Mouse (Mus musculus) heart, embryonic 10.5 days (tissue): ENCODE results near the gene Rfx8. TPM values are rescaled to one million over a fixed set of nuclear protein-coding genes. Genes with fewer than 3 reads are reported as not detected.

Experiments
- DNase-seq: peaks from one replicate; pipeline ENCODE4 v3.0.0-alpha.2; 2017; ENCODE audit warnings: low spot score
- H3K27ac ChIP-seq: fragments of 300-500 bp; sonication (generic); 2 replicates; pipeline ENCODE4 v1.5.1; 2016; ENCODE audit warnings: mild to moderate bottlenecking
- H3K27me3 ChIP-seq: fragments of 300-500 bp; sonication (generic); 2 replicates; pipeline ENCODE4 v1.6.1; 2016; ENCODE audit warnings: mild to moderate bottlenecking; ENCODE audit not compliant: poor library complexity, insufficient read depth, severe bottlenecking
- H3K36me3 ChIP-seq: fragments of 300-500 bp; sonication (generic); 2 replicates; pipeline ENCODE4 v1.6.1; 2016; ENCODE audit warnings: mild to moderate bottlenecking, moderate library complexity
- H3K4me1 ChIP-seq: fragments of 300-500 bp; sonication (generic); 2 replicates; pipeline ENCODE4 v1.6.1; 2016; ENCODE audit warnings: mild to moderate bottlenecking
- H3K4me3 ChIP-seq: fragments of 300-500 bp; sonication (generic); 2 replicates; pipeline ENCODE4 v1.5.1; 2016; ENCODE audit warnings: mild to moderate bottlenecking, moderate library complexity
- H3K9me3 ChIP-seq: fragments of 300-500 bp; sonication (generic); 2 replicates; pipeline ENCODE4 v1.6.1; 2016; ENCODE audit warnings: mild to moderate bottlenecking, moderate library complexity
- whole genome bisulfite sequencing: fragments of 180-500 bp; shearing (Covaris S2); methylation state at CpG from one replicate; pipeline ENCODE4 v1.1.7; 2016; 5-methylcytosine and 5-hydroxymethylcytosine counted together
- polyA plus RNA-seq: library from polyadenylated mRNA; unstranded; fragments of >200 nt; fragmentation: Nextera tagmentation; extraction: Ambion mirVana; gene quantifications from 2 replicates; pipeline ENCODE4 v1.2.1, GENCODE M21; 2016

Rfx8 gene
- polyA plus RNA-seq, 1 experiment from 2014 or later = 0.73 TPM

DNA sequence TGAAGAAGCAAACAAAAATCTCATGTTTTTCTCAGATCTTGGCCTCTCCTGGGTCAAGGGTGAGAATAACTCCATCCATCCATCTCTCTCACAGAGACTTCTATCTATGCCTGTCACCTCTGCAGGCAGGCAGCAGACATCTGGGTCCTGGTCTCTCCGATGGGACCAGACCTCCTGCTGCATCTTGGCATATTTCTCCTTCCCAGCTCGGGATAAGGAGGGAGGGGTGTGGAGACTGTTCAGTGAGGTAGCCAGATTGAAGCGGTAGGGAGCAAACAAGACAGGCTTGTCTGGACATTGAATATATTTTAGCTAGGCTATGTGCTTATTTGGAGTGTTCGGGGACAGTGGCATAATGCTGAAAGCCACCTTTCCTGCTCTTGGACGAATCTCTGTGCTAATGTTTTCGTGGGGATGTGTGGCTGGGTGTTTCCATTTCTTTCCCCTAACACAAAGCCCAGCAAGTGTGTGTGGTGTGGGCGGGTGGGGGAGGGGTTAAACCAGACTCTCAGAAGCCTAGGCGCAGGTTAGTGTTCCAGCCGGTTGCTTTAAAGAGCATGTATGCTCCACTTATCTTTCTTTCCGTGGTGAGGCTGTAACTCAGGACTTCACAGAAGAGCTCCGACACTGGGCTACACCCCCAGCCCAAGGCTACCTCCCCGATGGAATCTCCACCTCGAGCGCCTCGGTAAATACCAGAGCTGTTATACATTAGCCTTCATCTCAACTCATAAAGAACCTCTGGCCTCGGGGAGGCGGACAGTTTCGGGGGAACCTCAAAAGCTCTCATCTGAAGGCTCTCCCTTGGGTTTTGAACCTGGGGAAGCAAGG, 18.4 kb downstream of the Rfx8 start:
- WGBS = 18% methylated on average over 18 of the region's 18 CpGs
- no peaks in the 10 kb centered on the region for H3K27me3 ChIP-seq
- DNase-seq = no peak
- H3K4me1 ChIP-seq = peaks cover 54% of the 10 kb centered on the region
- H3K4me3 ChIP-seq = peak overlapping the region; percentile 15; the same call in 1 of the 2 replicates
- H3K9me3 ChIP-seq = no peaks in the 10 kb centered on the region
- no peaks in the 10 kb centered on the region for H3K36me3 ChIP-seq
- peak overlapping the region; percentile 80 for H3K27ac ChIP-seq

DNA sequence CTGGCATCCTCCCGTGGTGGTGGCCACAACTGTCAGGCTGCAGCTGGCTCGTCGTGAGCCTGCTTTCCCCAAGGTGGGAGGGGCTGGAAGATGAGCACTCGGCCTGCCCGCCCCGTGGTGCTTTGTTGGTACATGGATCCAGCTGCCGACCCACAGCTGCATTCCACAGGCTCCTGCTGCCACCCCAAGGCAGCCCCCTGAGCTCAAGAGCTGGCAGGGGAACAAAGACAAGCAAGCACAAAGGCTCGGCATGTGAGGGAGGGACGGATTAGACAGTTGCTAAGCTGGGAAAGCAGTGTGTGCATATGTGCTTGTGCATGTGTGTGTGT, 19.6 kb downstream of the Rfx8 start:
- peak overlapping the region; percentile 18; the same call in 1 of the 2 replicates for H3K4me3 ChIP-seq
- no peak for DNase-seq
- no peaks in the 10 kb centered on the region for H3K36me3 ChIP-seq
- peaks cover 55% of the 10 kb centered on the region for H3K4me1 ChIP-seq
- no peaks in the 10 kb centered on the region for H3K9me3 ChIP-seq
- peak overlapping the region; percentile 80 for H3K27ac ChIP-seq
- WGBS = 8% methylated on average over 9 of the region's 9 CpGs
- no peaks in the 10 kb centered on the region for H3K27me3 ChIP-seq

DNA sequence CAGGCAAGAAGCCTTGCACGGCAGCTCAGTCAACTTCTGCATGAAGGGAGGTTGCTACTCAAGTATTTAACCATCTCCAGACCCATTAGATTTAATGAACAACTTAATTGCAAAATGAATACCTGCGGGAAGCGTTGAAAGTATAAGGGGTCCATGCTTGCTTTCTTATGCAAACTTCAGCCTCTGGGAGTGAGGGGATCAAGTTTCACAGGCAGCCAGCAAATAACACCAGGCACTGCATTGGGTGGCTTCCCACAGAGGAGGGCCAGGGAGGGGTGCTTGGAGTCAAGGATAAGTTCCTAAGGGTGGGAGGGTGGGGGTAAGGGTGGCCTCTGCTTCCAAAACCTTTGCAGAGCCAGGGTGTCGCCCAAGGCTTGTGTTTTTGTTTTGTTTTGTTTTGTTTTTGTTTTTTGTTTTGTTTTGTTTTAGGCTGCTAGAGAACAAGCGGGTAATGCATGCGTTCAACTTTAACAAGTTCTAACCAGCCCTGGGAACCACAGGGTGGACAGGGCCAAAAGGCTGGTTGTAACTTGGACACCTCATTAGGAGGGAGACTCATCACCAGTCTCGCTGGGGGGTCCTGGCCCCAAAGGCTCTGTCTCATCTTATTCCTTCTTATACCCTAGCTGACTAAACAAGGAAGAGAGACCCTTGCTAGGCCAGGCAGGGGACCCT, 20.1 kb downstream of the Rfx8 start:
- H3K27ac ChIP-seq = peak overlapping the region; percentile 80
- no peaks in the 10 kb centered on the region for H3K36me3 ChIP-seq
- H3K4me3 ChIP-seq = peak overlapping the region; percentile 18; the same call in 1 of the 2 replicates
- no peak for DNase-seq
- H3K9me3 ChIP-seq = no peaks in the 10 kb centered on the region
- 24% methylated on average over 7 of the region's 7 CpGs for WGBS
- peaks cover 52% of the 10 kb centered on the region for H3K4me1 ChIP-seq
- no peaks in the 10 kb centered on the region for H3K27me3 ChIP-seq

DNA sequence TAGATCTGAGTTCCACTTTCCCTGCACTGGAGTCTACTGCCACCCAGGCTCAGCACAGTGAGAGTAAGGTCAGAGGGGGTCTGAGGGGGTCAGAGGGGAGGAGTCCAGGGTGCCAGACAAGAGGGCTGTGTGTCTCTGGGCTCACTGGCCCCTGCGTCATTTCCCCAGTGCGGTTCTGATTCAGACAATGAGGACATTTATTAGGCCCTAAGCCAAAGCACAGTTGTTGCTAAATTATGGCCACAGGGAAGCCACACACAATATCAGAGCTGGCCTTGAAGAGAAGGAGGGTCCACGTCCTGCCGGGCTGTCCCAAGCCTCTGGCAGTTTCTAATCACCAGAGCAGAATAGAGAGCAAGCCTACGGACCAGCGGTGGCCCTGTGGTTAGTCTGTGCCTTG, 22.3 kb downstream of the Rfx8 start:
- DNase-seq = no peak
- H3K4me3 ChIP-seq = no peak overlapping the region
- H3K27ac ChIP-seq = peak overlapping the region; percentile 70
- no peaks in the 10 kb centered on the region for H3K9me3 ChIP-seq
- 49% methylated on average over 6 of the region's 6 CpGs for WGBS
- peaks cover 64% of the 10 kb centered on the region for H3K4me1 ChIP-seq
- no peaks in the 10 kb centered on the region for H3K36me3 ChIP-seq
- H3K27me3 ChIP-seq = no peaks in the 10 kb centered on the region

DNA sequence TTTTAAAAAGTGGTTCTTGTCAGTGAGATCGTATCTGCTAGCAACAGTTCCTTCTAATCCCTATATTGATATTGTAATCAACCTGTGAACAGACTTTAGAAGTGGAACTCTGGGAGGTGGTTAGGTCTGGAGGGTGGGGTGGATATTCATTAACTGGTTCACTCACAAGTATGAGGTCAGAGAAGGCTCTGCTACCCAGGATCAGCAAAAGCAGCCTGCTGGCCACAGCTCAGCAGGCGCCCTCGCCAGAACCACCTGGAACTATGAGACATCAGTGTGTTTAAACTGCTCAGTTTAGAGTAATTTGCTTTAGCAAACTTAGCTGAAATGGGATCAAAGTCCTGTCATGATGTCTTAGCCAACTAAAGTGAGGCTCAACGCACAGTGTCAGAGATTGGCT, 25.6 kb downstream of the Rfx8 start:
- H3K4me1 ChIP-seq = peaks cover 42% of the 10 kb centered on the region
- no peak for DNase-seq
- peak overlapping the region; percentile 62; the same call in 1 of the 2 replicates for H3K27ac ChIP-seq
- no peaks in the 10 kb centered on the region for H3K36me3 ChIP-seq
- H3K4me3 ChIP-seq = no peak overlapping the region
- H3K9me3 ChIP-seq = no peaks in the 10 kb centered on the region
- 58% methylated on average over 4 of the region's 4 CpGs for WGBS
- peaks cover 7% of the 10 kb centered on the region; the same call in 1 of the 2 replicates for H3K27me3 ChIP-seq

DNA sequence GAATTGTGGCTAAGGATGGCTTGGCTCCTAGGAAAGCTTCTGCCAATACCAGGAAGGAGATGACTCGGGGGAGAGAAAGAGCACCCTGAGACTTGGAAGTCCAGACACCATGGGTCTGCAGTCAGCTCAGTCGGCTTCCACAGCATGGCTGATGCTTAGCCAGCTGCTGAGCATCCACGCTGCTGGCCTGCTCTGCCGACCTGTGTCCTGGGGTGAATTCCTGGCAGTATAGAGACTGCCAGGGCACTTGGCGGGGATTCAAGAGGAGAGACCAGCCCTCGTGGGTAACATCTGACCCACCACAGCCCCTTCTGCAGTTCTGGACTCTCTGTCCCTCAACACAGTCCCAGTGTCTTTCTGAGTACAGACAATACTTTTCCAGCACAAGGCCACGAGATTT, 26.0 kb downstream of the Rfx8 start:
- Histone ChIP-seq H3K4me3 (no peak overlapping the region), H3K4me1 (peaks cover 39% of the 10 kb centered on the region), H3K27ac (peak overlapping the region; percentile 62; the same call in 1 of the 2 replicates), H3K27me3 (peaks cover 7% of the 10 kb centered on the region; the same call in 1 of the 2 replicates), H3K36me3 (no peaks in the 10 kb centered on the region), H3K9me3 (no peaks in the 10 kb centered on the region)
- no peak for DNase-seq
- WGBS = 59% methylated on average over 7 of the region's 7 CpGs

DNA sequence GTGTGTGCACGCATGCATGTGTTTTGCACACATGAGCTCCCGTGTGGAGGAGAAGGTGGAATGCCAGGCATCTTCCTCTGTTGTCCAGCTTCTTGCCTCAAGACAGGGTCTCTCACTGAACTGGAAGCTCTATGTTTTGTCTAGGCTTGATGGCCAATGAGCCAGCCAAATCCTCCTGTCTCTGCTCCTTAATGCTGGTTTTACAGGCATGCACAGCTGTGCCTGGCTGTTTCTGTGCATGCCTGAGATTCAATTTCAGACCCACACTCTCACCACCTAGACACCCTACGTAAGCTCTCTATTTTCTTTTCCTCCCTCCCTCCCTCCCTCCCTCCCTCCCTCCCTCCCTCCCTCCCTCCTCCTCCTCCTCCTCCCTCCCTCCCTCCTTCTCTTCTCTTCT, 28.8 kb downstream of the Rfx8 start:
- Histone ChIP-seq H3K27ac (no peak overlapping the region), H3K36me3 (no peaks in the 10 kb centered on the region), H3K27me3 (peaks cover 7% of the 10 kb centered on the region; the same call in 1 of the 2 replicates), H3K9me3 (no peaks in the 10 kb centered on the region), H3K4me1 (peaks cover 54% of the 10 kb centered on the region), H3K4me3 (no peak overlapping the region)
- 73% methylated on average over 3 of the region's 3 CpGs for WGBS
- DNase-seq = no peak

DNA sequence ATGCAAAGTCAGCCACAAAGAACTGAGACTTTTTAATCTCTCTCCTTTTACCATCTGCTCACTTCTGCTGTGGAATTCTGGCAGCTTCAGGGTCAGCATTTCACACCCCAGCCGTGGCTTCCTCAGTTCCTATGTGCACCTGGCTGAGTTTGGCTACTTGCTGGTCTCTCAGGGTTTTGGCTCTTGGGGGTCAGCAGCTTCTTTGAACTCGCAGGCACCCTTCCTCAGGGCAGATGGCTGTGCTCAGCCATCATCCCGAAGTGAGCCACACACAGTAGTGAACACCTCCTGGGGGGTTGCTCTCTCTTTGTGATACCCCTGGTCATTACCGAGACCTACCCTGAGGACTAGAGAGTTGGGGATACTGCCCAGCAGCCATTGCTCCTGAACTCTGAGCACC, 29.7 kb downstream of the Rfx8 start:
- Histone ChIP-seq H3K36me3 (no peaks in the 10 kb centered on the region), H3K27me3 (peaks cover 7% of the 10 kb centered on the region; the same call in 1 of the 2 replicates), H3K4me3 (no peak overlapping the region), H3K9me3 (no peaks in the 10 kb centered on the region), H3K27ac (0 out of 2 replicates have a peak overlapping the region, but pooled peaks have one; percentile 44), H3K4me1 (peaks cover 49% of the 10 kb centered on the region)
- WGBS = 40% methylated on average over 4 of the region's 4 CpGs
- no peak for DNase-seq

DNA sequence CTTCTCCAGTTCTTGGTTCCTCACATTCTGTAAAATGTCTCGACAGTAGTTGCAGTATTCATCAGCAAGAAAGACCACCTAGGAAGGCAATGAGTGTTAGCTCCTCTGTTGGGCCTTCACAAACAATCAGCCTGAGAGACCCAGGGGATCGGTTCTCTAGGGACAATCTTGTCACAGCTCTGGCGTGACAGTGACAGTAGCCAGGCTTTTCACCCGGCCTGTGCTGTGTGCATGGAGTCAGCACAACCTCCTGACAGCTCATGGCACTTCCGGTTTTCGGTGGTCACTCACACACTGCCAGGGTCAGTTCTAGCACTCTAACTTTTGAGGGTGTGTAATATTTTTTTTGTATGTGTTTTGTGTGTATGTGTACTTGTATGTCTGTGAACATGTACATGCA, 32.2 kb downstream of the Rfx8 start:
- H3K36me3 ChIP-seq = no peaks in the 10 kb centered on the region
- H3K27ac ChIP-seq = no peak overlapping the region; the same call in 1 of the 2 replicates
- 15% methylated on average over 6 of the region's 6 CpGs for WGBS
- no peaks in the 10 kb centered on the region for H3K9me3 ChIP-seq
- H3K4me1 ChIP-seq = peaks cover 36% of the 10 kb centered on the region
- peak; percentile 88 for DNase-seq
- H3K27me3 ChIP-seq = peaks cover 7% of the 10 kb centered on the region; the same call in 1 of the 2 replicates
- H3K4me3 ChIP-seq = no peak overlapping the region

DNA sequence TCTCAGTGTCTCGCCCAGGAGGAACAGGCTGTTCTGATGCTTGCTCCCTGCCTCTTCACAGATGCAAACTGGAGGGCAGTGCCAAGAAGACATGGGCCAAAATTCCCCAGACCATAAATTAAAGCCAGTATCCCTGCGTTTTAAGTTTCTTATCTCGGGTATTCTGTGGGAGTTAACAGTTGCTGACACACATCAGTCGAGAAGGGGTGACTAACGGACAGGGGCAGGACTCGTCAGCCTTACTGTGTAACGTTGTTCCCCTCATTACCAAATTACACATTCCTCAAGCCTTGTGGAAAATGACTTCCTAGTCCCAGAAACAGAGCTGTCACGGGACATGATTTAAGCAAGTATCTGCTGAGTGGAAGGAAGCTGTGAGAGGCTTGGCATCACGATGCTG, 33.5 kb downstream of the Rfx8 start:
- Histone ChIP-seq H3K27ac (peak overlapping the region; percentile 32; the same call in 1 of the 2 replicates), H3K27me3 (peaks cover 7% of the 10 kb centered on the region; the same call in 1 of the 2 replicates), H3K36me3 (no peaks in the 10 kb centered on the region), H3K9me3 (no peaks in the 10 kb centered on the region), H3K4me3 (no peak overlapping the region), H3K4me1 (peaks cover 36% of the 10 kb centered on the region)
- 42% methylated on average over 9 of the region's 9 CpGs for WGBS
- no peak for DNase-seq

DNA sequence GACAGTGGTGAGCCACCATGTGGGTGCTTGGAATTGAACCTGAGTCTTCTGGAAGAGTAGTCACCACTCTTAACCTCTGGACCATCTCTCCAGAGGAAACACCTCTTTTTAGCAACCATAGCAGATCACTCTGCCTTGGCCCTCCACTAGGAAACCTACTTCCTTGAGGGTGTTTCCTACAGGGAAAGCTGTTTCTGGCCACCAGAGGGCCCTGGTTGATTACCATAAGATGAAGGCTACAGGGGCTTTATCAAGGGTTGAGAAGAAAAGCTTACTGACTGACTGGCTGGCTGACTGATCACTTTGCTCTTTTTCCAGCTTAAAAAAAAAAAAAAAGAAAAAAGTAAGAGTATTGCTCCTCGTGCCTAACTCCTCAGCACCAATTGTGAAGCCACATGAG, 35.0 kb downstream of the Rfx8 start:
- no peak overlapping the region for H3K27ac ChIP-seq

DNA sequence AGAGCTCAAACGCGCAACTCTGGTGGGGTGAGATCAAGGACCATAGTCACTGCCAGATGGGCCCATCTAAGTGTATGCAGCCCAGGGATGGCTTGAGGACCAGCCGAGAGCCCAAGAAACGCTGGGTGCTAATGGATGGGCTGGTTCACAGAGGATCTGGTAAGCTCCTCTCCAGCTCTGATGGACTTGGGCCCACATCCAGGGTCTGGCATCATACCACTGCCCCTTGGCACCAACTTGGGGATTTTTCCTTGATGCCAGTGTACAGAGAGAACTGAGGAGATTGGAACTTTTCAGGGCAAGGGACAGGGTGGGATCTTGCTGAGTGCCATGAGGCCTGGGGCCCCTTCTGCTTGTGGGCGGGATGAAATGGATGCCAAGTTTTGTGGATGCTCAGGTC, 39.2 kb downstream of the Rfx8 start:
- no peak for DNase-seq
- no peak overlapping the region for H3K4me3 ChIP-seq

More for the DNA sequence above, 35.0 kb downstream of the Rfx8 start:
- no peaks in the 10 kb centered on the region for H3K9me3 ChIP-seq
- peak; percentile 84 for DNase-seq
- no peaks in the 10 kb centered on the region for H3K36me3 ChIP-seq
- peaks cover 28% of the 10 kb centered on the region for H3K4me1 ChIP-seq
- WGBS = 3% methylated on average over 1 of the region's 1 CpGs
- 0 out of 2 replicates have a peak, but pooled peaks cover 5% of the 10 kb centered on the region for H3K27me3 ChIP-seq
- no peak overlapping the region for H3K4me3 ChIP-seq

DNA sequence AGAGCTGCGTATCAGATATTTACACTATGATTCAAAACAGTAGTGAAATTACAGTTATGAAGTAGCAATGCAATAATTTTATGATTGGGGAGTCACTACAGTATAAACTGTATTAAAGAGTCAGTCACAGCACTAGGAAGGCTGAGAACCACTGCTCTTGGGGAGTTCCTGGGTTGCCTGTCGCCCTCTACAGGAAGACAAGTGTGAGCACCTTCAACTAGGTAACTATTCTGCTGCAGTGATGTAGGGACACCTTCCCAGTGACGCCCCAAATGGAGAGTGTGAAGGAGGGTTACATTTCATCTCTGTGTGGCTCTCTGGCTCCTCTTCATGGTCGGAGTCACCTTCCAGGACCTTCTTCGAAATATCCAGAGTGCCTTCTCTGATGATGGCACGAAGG, 40.3 kb downstream of the Rfx8 start:
- peaks cover 10% of the 10 kb centered on the region for H3K4me1 ChIP-seq
- H3K36me3 ChIP-seq = no peaks in the 10 kb centered on the region
- 67% methylated on average over 6 of the region's 6 CpGs for WGBS
- H3K4me3 ChIP-seq = no peak overlapping the region
- no peak overlapping the region for H3K27ac ChIP-seq
- H3K9me3 ChIP-seq = no peaks in the 10 kb centered on the region
- no peak for DNase-seq
- H3K27me3 ChIP-seq = peaks cover 9% of the 10 kb centered on the region; the same call in 1 of the 2 replicates

More for the DNA sequence above, 39.2 kb downstream of the Rfx8 start:
- 89% methylated on average over 5 of the region's 5 CpGs for WGBS
- no peaks in the 10 kb centered on the region for H3K36me3 ChIP-seq
- H3K27ac ChIP-seq = no peak overlapping the region
- peaks cover 9% of the 10 kb centered on the region; the same call in 1 of the 2 replicates for H3K27me3 ChIP-seq
- H3K4me1 ChIP-seq = peaks cover 10% of the 10 kb centered on the region
- H3K9me3 ChIP-seq = no peaks in the 10 kb centered on the region
